Mouse (Mus musculus) cortical plate, adult 2 months (tissue): ENCODE results near the gene Rnf151.

Source experiments
- CTCF ChIP-seq: fragments of 200-500 bp; IDR thresholded peaks from 2 replicates; pipeline ENCODE4 v1.5.1; 2011; ENCODE audit warnings: mild to moderate bottlenecking, control low read depth, low read length; ENCODE audit not compliant: insufficient read depth; ENCODE audit errors: extremely low read depth
- POLR2A ChIP-seq: fragments of 200-500 bp; IDR thresholded peaks from 2 replicates; pipeline ENCODE4 v1.6.1; 2011; ENCODE audit warnings: mild to moderate bottlenecking, low read length, control low read depth; ENCODE audit not compliant: insufficient read depth; ENCODE audit errors: extremely low read depth

GRCm38 (mm10) chr17:24732233-24732935 lies 14.5 kb upstream of the Rnf151 start:
- TF ChIP-seq POLR2A (no peak), CTCF (no peak)
